Mouse (Mus musculus) spleen, adult 2 months (tissue): ENCODE results near the gene Rhebl1.

Experiments used
- CTCF ChIP-seq: fragments of 200-500 bp; IDR thresholded peaks from 2 replicates; pipeline ENCODE4 v1.5.1; 2011; ENCODE audit warnings: mild to moderate bottlenecking, inconsistent platforms; ENCODE audit not compliant: insufficient read depth, insufficient read length, insufficient replicate concordance; ENCODE audit errors: extremely low read depth
- POLR2A ChIP-seq: fragments of 200-500 bp; IDR thresholded peaks from 2 replicates; pipeline ENCODE4 v1.6.1; 2011; ENCODE audit warnings: low read depth, low read length, inconsistent platforms

GRCm38 (mm10) chr15:98897495-98897894, 3.2 kb upstream of the Rhebl1 start:
- TF ChIP-seq POLR2A (no peak), CTCF (no peak)
